Mouse (Mus musculus): ENCODE results near the gene Thrb. TPM values are rescaled to one million over a fixed set of nuclear protein-coding genes. Genes with fewer than 3 reads are reported as not detected.

Thrb gene
- total RNA-seq, 2 experiments from 2014 or later = 0.28 TPM

DNA sequence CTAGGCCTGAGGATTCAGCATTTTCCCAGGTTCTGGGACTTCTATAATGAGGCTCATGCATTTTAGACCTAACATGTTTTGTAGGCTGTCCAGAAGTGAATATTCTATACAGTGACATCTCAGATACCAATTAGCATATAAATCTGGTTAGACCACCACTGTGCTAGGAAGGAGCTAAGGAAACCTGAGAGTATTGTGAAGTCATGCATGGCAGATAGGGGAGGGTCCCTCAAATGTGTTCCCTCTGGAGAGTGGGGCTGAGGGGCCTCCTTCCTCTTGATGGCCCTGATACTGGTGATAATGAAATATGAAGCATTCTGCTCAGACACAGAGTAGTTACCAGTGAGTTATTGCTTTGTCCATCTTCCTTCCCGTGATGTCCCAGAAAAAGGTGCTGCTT is 91.8 kb downstream of the Thrb start:
- ATAC-seq (replicated peaks; ENCODE audit: low FRiP score, low TSS enrichment, poor library complexity, severe bottlenecking) = no peak

DNA sequence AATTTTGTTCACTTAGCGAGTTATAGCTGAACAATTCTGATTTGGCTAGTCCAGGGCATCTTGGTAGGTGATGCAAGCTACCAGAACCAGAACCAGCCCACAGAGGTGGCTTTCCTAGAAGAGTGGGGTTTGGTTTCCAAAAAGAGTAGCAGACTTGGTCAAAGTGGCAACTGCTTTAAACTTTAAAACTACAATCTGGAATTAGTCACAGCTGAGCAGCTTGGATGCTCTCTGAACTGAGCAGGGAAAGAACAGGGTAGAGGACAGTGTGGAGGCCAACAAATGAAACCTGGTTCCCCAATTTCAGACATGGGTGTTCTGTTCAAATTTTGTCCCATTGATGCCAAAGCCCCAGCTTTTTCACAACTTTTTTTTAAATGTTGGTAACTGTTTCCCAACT is 93.4 kb downstream of the Thrb start:
- ATAC-seq (replicated peaks; ENCODE audit: low FRiP score, low TSS enrichment, poor library complexity, severe bottlenecking) = no peak

DNA sequence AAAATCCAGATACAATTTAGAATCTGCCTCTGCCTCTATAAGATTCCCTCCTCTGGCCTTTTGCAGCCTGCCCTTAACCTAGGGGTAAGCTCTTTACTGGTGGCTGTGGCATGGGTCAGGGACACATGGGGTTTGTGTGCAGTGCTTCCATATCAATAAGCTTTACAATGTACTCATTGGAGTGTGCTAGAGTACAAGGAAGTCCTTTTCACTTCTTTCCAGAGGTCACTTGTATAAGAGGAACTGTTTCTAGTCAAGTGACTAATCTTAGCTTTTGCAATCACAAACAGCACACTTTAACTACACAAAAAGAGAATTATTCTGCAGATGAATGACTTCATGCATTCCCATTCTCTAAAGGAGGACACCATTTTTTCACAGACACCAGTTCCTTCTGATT is 96.7 kb downstream of the Thrb start:
- no peak for ATAC-seq (replicated peaks; ENCODE audit: low FRiP score, low TSS enrichment, poor library complexity, severe bottlenecking)

DNA sequence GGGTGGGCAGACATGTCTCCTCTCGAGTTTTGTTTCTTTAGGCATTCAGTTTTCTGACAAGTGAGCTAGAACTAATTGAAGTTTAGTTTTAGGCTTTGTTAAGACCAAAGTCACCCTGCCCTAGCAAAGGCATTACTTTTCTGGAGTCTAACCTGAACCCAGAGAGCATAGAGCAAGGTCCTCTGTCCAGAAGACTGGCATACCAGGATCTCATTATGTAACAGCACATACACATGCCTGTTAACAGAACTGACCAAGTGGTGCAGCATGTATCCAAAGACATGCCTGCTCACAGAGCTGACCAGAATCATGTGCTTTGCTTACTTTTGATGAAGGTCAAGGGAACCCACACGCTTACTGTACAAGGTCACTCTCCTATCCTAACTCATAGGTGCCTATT is 107.9 kb downstream of the Thrb start:
- ATAC-seq (replicated peaks; ENCODE audit: low FRiP score, low TSS enrichment, poor library complexity, severe bottlenecking) = no peak

DNA sequence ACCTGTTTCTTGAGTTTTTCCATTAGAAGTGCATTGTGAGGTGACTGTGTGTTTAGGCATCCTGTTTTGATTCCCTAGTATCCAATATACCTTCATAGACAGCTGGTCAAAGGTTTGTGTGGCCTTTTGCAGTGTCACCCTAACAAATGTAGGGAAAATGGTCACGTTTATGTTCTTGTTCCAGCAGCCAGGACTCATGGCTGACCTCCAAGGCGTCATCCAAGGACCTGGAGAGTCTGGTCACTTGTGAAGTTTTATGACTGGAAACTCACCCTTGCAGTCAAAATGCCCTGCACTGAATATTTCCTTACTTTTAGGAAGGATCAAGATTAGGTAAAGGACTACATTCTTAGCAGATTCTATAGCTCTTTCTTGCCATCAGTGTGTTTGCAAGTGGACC is 114.3 kb downstream of the Thrb start:
- no peak for ATAC-seq (replicated peaks; ENCODE audit: low FRiP score, low TSS enrichment, poor library complexity, severe bottlenecking)

DNA sequence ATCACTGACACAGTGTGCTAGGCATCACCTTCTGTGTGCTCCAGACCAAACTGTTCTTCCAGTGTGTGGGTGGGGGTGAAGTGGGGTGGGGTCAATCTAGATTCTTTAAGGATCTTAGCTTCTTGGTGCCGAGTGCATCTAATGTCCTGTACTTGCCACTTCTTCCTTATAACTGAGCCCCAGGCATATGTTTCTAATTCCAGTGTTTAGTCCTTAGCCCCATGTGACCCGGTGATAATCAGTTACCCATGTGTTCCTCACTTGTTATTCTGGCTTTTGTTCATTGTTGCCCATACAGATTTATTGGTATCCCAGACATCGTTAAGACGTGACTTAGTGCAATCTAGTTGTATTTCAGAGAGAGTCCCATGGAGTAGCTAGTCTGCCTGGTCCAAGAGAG is 121.9 kb downstream of the Thrb start:
- no peak for ATAC-seq (replicated peaks; ENCODE audit: low FRiP score, low TSS enrichment, poor library complexity, severe bottlenecking)

DNA sequence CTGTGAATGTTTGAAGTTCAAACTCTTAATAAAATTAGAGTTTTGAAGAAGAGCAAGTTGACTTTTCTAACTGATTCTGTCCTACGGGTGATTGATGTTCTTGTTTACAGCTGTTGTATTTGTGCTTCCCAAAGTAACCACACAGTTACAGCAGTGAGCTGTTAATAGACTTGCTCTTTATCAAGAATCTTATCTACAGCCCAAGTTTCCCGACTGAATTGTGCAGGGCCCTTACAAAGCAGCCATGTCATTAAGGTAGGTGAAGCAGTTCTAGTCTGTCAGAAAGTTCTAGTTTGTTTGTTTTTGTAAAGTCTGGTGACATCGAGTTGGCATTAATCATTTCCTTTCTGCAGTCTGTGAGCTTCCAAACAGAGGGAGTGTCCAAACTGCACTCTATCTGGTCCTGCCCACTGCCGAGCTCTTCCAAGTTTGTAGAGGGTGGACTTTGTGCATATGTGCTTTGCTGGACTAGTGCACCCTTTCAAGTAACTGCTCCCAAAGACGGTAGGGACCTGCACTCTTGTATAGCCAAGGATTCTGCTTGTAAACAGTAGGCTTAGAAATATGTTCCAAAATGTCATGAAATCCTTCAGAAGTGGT is 124.2 kb downstream of the Thrb start:
- ATAC-seq (replicated peaks; ENCODE audit: low FRiP score, low TSS enrichment, poor library complexity, severe bottlenecking) = no peak

DNA sequence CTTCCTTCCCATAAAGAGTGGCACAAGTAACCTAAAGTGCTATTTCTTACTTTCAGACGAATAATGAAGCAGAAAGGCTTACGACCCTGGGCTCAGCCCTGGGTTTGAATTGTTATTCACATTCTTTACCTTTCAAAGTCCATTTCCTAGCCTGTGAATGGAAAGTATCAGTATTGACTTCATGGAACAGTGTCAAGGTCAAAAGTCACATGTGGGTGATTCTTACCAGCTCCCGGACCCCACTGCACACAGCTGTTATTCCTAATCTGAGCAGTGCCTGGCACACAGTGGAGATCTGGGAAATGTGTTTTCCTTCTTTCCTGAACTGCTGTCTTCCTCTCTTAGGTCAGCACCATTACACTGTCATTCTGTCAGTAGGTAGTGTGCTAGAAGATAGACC is 125.3 kb downstream of the Thrb start:
- no peak for ATAC-seq (replicated peaks; ENCODE audit: low FRiP score, low TSS enrichment, poor library complexity, severe bottlenecking)

DNA sequence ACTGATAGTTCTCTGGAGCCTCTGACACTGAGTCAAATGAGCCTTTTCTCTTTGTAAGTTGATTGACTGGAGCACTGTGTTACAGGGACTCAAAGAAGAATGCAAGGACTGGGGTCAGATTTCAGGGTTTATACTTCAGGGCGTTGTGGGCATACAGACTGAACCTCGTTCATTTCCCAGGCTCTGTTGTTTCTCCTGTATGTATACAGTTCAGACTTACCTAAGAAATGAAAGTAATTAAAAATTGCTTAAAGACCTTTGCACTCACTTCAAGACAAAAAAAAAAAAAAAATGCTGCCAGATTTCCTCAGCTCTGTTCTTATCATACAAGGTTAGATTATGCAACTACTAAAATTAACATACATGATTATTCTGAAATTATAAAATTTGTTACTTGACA is 126.2 kb downstream of the Thrb start:
- ATAC-seq (replicated peaks; ENCODE audit: low FRiP score, low TSS enrichment, poor library complexity, severe bottlenecking) = no peak

DNA sequence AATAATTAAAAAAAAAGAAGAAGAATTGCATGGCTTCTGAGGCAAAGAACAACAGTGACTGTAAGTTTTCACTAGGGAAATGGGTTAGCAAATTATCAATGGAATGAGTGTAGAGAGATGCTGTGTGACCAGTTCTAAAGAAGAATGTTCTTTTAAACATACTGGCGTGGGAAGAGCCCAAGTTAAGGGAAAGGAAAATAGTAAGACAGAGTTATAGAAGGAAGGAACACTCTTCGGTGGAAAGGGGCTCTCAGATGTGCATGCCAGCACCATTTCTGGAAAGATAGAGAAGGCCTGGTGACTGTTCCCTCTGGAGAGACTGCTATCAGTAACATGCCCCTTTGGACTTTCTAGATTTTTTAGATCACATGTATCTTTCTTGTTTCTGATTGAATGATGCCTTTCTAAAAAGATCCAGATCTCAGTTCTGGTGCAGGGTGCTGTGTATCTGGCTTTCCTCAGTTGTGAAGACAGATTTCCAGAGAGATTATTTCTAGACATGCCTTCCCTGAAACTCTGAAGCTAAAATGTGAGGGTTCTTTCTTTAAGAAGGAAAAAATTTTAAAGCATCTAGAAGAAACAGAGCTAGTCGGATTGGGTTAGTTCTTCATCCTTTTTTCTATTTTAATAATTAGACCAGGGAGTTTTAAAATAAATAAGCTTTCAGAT is 144.0 kb downstream of the Thrb start:
- ATAC-seq (replicated peaks; ENCODE audit: low FRiP score, low TSS enrichment, poor library complexity, severe bottlenecking) = no peak

DNA sequence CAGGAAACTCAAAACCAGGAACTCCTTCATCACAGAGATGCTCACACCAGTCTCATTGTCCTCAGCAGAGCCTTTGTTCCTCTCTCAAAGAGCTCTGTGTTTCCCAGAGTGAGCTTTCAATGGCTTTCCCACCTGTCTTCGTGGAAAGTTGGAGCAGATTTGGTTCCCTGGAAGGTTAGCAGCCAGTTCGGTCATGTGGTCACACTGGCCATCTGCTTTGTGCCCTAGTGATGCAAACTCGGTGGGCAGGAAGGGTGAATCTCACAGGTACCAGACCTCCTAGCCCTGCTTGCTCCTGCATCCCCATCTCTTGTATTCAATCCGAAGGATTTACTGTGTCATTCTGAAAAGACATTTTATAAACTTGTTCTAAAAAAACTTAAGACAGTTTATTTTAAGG is 151.0 kb downstream of the Thrb start:
- ATAC-seq (replicated peaks; ENCODE audit: low FRiP score, low TSS enrichment, poor library complexity, severe bottlenecking) = no peak

DNA sequence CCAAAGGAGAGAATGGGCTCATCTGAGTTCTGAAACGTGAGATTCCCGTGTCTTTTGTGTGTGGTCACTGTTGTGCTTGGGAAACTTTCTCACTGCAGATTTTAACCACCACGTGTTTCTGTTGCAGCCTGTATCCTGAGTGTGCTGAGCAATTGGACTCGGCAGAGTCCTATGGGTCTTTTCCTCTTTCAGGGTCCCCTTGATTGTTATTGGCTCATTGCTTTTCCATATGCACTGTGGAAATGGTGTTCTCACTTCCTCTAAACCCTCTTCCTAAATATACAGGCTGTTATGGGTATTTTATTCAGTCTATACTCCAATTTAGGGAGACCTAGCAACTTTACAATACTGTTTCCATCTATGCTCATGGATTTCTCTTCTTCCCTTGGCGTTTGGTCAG is 152.4 kb downstream of the Thrb start:
- ATAC-seq (replicated peaks; ENCODE audit: low FRiP score, low TSS enrichment, poor library complexity, severe bottlenecking) = no peak

DNA sequence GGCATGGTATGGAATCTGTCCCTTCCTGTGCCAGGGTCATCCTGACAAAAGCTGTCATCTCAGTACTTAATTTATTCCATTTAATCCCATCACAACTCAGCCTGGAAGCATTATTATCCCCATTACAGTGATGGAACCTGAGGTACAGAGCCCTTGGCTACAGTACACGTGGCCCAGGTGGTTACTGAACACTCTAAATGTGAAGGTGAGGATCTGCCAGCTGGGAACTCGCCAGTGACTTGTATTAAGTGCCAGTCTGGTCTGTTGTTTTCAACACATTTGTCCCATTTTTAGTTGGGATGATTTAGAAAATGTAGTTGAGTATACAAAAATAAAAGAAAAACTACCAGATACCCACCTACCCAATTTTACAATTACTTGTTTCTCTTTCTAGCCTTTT is 155.0 kb downstream of the Thrb start:
- no peak for ATAC-seq (replicated peaks; ENCODE audit: low FRiP score, low TSS enrichment, poor library complexity, severe bottlenecking)

DNA sequence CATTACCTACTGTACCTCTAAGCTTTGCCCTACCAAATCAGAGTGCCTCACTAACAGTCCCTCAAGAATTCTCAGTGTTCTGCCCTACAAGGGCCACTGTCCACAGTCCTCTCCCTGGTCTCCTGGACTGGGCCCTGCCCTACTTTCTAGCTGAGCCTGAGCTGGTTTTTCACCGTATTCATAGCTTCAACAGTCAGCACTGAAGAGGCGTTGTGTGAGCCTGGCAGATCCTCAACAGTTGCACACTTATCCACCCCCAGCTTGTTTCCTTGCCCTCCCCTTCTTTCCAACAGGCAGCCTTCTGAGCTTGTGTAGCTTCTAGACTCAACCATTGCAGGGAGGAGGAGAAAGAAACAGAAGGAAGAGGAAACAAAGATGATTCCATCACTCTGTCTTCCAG is 158.0 kb downstream of the Thrb start:
- ATAC-seq (replicated peaks; ENCODE audit: low FRiP score, low TSS enrichment, poor library complexity, severe bottlenecking) = no peak

DNA sequence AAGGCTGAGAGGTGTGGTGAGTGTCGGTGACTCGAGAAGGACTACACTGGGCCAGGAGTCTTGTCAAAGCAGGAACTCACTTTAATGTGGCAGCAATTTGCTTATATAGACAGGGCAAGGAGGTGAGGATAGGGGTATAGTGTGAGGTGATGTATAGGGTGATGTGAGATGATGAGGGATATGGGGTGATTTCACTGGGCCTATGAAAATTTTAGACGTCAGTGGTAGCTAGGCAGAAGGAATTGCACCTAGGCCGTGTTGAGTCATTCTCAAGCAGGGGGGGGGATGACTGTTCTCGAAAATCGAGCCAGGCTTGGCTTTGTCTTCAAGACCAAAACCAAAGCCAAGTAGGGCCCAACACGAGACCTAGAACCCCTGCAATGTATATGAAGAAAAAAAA is 162.7 kb downstream of the Thrb start:
- no peak for ATAC-seq (replicated peaks; ENCODE audit: low FRiP score, low TSS enrichment, poor library complexity, severe bottlenecking)

DNA sequence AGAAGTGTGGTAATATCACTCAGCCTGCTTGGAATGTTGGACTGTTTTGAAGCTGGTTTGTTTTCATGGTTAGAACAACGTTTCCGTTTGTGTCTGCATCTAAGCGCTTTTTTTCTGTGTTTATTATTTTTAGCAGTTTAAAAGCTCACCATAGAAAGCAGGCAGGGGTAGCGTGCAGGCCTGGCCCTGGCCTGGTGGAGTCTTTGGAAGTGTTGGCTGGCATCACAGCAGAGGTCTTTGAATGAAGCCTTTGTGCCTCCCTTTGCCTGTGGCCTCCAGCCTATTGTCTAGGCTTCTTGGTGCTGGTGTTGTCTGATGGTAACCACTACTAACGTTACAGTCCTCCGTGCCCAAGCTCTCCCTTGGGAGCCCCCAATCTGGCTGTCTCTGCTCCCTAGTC is 167.3 kb downstream of the Thrb start:
- ATAC-seq (replicated peaks; ENCODE audit: low FRiP score, low TSS enrichment, poor library complexity, severe bottlenecking) = no peak

DNA sequence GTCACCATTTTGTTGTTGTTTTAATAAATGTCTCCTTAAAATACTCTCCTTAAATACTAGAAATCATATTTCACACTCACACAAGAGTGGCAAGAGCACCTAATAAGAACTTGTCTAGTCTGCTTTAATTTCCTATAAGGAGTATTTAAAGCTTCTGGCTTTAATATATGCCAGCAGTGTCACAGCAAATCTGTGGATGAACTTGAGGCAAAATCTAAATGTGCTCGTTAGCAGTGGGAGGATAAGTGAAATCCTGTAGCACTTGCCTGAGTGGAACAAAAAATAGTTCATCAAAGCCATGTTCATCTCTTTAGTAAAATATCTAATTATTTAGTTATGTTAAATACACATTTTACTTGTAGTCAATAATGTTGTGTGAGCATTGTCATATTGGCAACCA is 175.7 kb downstream of the Thrb start:
- no peak for ATAC-seq (replicated peaks; ENCODE audit: low FRiP score, low TSS enrichment, poor library complexity, severe bottlenecking)

DNA sequence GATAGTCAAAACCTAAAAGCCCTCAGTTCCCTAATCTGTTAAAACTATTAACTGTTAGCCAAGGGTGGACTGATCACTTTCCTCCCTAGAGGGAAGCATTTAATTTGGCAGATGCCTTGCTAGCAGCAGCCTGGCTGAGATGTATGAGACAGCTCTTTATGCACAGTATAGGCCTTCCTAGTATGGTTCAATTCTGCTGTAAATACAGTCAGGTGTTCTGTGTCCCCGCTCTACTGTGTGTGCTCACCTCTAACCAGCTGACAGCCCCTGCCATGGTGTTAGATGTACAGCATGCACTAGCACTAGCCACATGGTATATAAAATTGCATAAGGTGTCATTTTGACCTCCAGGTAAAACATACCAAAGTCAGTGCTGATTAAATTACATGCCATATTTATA is 176.7 kb downstream of the Thrb start:
- ATAC-seq (replicated peaks; ENCODE audit: low FRiP score, low TSS enrichment, poor library complexity, severe bottlenecking) = no peak

DNA sequence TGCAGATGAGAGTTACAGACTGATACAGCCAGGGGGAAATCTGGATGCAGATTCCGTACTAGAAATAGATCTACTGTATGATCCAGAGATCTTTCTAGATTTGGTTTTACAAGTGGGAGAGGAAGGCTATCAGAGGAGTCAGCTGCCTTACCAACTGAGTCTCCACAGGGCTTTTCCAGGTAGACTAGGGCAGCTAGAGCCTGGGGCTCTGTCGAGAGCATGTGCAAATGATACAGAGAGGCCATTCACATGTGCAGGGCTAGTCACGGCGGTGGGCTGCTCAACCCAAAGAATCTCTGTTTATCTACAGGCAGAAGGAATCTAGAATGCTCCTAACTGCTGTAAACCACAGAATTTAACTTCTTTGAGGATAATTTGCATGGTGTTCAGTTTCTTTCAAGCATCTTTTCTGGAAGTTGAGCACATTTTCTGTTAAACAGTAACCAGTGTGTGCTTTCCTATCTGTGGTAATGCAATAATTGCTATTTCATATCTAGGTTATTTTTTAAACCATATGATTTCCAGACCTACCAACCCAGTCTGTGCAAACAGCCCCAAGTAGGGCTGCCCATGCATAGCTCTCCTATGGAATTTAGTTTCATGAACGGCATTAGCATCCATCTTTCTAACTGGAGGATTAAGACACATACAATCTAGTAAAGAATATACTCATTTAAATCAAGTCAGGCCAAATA is 185.1 kb downstream of the Thrb start:
- no peak for ATAC-seq (replicated peaks; ENCODE audit: low FRiP score, low TSS enrichment, poor library complexity, severe bottlenecking)

DNA sequence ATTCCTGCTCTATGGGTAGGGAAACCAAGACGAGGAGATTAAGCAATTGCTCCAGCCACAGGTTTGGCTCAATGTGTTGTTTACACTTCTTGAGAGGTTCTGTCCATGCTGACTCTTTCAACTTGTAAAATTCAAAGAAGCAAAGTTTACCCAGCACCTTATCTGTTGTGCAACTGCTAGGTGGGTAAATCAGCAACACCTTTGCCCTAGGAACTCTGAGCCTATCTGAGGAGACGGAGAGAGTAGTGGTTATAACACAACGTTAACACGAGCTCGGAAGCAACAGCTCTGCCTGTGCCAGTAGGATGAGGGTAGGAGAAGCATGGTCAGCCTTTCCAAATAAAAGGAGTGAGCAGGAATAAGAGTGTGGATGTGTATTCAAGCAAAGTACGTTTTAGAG is 185.8 kb downstream of the Thrb start:
- ATAC-seq (replicated peaks; ENCODE audit: low FRiP score, low TSS enrichment, poor library complexity, severe bottlenecking) = no peak

DNA sequence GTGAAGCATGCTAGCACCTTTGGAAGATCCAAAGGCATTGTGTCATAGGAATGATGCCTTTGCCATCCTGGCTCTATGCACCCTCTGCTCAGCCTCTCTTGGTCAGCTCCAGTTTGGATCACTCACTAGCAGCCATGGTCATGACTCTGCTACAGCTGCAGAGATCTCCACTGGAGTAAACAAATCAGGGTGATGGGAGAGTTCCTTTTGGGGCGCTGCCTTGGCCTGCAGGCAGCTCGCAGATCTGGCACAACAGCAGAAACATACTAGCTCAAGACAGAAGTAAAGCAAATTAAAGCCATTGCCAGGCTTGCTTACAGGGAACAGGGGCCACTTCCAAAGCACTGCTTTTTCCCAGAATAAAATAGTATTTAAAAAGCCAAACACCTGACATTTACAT is 186.6 kb downstream of the Thrb start:
- ATAC-seq (replicated peaks; ENCODE audit: low FRiP score, low TSS enrichment, poor library complexity, severe bottlenecking) = no peak

Data from megakaryocyte-erythroid progenitor cell, adult 5-6 weeks (primary cell).